Mouse (Mus musculus) layer of hippocampus, adult 9-10 months (tissue): ENCODE results near the gene Casz1.

Experiments
- DNase-seq: peaks from one replicate; pipeline ENCODE4 v3.0.0; 2022; ENCODE audit warnings: low spot score

Gene Casz1

DNA sequence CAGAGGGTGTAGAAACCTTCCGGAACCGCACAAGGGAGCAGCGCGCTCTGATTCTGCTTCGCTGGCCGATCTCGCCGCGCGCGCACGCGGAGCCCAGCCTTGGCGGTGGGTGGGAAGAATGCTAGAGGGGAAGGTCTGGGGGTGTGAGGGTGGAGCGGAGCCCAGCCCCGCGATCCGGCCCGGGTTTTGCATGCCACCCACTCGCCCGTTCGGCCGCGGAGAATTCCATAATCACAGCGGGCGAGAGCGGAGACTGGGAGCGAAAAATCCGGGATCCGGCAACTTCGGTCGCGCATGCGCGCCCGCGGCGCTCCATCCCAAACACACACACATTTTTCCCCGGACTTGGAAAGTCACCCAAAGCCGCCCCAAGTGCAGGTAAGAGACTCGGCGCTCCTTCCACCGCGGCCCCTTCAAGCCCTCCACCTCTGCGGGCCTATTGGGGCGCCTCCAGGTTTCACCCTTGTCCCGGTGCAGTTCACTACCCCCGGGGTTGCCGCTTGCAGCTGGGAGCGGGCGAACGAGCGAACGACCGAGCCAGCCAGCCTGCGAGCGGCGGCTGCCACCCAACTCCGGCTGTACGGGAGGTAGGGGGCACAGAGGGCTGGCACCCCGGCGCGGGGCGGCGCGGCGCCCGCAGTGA lies at the start of gene Casz1:
Gene Casz1, plus strand, starts transcription at position 293 of the 643 bp plus-strand sequence.
- DNase-seq: peak; percentile 40

DNA sequence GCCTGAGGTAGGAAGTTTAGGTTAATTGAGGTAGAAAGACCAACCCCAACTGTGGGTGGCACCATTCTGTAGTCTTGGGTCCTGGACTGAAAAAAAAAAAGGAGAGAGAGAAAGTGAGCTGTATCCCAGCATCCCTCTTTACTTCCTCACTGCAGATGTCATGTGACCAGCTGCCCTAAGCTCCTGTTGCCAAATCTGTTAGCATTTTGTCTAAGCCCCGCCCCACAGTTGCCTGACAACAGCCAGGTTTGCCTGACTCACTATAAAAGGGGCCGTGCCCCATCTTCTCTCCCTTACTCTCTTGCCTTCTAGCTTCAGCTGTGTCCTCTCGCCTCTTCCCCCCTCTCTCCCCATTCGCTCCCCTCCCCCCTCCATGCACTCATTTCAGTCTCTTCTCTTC lies 45.4 kb upstream of the Casz1 start:
- no peak for DNase-seq

GRCm38 (mm10) chr4:148760152-148760551 lies 44.1 kb upstream of the Casz1 start:
- DNase-seq: no peak

DNA sequence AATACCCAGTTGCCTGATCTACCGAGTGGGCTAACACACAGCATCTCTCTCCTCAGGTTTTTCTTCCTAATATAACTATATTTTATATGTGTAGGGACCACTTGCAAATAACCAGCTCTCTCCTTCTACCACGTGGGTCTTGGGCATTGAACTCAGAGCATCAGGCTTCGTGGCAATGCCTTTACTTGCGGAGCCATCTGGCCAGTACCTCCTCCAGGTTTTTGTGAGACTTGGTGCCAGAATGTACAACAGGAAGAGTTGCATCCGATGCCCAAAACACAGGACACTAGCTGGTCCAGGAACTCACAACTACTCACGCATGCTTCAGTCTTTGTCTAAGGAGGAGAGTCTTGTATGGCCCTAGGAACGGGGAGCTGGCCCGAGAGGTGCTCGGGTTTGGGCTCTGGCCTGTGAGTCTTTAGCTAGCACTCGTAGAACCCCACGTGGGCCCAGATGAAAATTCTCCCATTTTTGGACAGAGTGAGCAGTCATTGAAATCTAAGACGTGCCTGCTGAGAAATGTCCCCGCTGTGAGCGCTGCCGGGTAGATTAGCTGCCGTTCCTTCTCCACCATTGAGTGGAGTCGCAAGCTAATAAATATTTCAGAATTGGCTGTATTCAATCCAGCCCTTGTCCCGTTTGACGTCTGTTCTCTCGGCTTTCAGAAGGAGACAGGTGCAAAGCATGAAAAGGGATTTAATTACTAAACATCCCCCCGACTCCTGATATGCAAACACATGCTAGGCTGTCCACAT lies 38.0 kb upstream of the Casz1 start:
- no peak for DNase-seq

GRCm38 (mm10) chr4:148767655-148768305 lies 36.4 kb upstream of the Casz1 start:
- DNase-seq: no peak

- DNase-seq: no peak
These were observed 35.6 kb upstream of the Casz1 start for GRCm38 (mm10) chr4:148768649-148769048.

DNA sequence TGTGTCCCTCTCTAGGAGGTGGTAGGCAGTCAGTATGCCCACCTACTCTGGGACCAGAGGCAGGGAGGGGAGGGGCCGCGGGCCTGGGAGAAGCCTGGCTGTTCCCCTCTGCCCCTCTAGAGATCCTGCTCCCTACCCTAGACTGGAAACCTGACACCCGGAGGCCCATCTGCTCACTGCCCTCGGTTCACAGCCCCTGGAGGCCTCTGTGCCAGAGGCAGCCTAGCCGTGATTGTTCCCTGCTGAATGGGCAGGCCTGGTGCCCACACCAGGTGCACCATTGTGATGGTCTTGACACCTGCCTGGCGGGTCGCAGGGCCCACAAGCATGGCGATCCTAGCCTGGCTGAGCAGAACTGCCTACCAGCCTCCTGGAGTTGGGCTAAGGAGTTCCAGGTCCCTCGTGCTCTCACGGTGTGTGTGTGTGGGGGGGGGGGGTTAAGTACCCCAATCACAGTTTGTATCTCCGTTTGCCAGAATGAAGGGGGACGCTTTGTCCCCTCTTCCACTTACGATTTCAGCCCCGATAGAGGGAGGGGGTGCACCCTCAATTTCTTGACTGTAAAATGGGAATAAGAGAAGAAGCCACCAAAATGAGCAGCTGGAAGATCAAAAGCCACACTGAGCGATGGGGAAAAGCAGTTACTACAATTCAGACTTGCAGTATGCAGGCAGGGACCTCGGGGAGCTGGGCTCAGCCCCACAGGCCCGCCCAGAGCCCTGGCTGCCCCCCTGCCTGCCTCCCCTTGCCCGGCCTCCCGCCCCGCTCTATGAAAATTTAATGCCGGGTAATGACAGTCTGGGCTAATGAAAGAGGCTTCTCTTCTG lies 33.4 kb upstream of the Casz1 start:
- no peak for DNase-seq

GRCm38 (mm10) chr4:148771409-148771929 lies 32.8 kb upstream of the Casz1 start:
- DNase-seq: no peak

DNA sequence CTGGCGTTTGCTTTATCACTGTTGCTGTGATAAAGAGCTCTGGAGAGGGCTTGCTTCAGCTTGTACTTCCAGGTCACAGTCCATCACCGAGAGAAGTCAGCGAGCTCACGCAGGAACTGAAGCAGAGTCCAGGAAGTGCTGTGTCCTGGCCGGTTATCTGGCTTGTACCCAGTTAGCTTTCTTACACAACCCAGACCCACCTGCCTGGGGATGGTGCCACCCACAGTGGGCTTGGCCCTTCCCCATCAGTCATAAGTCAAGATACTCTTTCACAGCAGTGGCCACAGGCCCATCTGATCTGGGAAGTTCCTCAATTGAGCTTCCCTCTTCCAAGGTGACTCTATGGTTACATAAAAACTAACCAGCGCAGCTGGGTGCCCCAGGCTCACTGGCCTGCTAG lies 31.6 kb upstream of the Casz1 start:
- no peak for DNase-seq

- DNase-seq: no peak
These were observed 30.2 kb upstream of the Casz1 start for GRCm38 (mm10) chr4:148774036-148774435.

DNA sequence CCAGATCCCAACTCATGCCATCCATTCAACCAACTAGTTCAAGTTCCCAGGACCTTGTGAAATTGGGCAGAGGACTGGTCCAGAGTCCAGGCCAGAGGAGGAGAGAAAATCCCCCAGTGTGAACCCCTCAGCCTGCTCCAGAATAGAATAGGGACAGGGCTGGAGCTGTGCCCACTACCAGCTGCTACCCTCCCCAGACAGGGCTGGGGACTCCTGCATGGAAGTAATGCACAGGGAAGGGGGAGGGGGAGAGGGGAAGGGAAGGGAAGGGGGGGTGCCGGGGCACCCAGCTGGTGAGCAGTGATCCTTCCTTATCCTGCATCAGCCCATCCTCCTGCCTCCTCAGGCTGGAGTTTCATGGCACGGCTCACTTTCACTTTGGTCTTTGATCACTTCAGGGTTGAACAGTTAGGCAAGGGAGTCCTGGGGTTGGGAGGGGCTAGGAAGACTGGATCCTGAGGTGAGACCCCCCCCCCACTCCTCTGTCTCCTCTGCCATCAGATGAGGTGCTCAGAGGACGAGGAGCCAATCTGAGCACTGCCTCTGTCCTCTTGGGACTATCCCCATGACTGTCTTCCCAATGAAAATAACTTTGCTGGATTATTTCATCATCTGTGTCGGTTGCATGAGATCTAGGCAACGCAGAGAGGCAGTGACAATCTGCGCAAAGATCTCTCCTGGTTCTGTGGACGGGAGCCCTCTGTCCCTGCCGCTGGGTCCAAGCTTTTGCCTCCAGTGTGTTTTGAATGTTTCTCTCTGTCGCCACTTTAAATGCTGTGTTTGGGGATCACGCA lies 28.6 kb upstream of the Casz1 start:
- no peak for DNase-seq

- no peak for DNase-seq
These were observed 24.1 kb upstream of the Casz1 start for GRCm38 (mm10) chr4:148780097-148780621.

- no peak for DNase-seq
These were observed 22.7 kb upstream of the Casz1 start for GRCm38 (mm10) chr4:148781516-148781915.

- no peak for DNase-seq
These were observed 21.3 kb upstream of the Casz1 start for GRCm38 (mm10) chr4:148782880-148783279.

DNA sequence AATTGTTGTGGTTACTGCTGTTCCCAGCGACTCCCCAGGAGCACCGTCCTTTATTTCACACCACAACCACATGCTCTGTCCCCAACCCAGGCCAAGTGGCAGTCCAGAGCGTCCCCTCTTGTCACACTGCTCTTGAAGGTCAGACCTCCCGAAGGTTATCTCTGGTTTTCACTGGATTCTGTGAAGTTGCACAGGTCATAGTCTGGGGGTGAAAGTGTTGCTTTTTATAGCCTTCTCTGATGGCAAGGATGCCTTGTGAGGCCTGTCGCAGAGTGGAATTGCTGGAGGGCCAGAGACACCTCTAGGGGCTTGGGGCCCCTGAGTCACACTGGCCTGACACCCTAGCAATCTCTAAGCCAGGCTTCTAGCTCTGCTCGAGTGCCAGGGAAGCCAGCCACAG lies 20.5 kb upstream of the Casz1 start:
- DNase-seq: no peak

DNA sequence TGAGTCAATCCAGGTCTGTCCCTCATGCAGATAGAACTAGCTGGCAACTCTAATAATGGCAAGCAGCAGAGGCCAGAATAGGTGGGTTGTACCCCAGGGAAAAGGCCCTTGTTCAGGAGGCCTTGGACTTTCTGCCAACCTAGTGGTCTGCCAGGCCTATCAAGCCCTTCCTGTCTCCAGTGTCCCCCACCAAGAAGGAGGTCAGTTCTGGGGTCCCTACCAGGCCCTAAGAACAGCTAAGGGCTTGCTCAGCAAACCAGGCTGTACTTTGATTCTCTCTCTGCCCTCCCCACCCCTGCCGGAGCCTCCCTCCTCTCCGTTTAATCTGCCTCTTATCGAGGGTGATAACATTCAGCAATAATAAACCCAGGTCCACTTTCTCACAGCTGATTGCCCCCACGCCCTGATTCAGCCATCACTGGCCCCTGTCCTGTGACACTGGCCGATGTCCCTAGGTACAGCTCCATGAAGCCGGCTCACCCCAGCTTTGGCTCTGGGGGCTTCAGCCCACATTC lies 19.1 kb upstream of the Casz1 start:
- no peak for DNase-seq

DNA sequence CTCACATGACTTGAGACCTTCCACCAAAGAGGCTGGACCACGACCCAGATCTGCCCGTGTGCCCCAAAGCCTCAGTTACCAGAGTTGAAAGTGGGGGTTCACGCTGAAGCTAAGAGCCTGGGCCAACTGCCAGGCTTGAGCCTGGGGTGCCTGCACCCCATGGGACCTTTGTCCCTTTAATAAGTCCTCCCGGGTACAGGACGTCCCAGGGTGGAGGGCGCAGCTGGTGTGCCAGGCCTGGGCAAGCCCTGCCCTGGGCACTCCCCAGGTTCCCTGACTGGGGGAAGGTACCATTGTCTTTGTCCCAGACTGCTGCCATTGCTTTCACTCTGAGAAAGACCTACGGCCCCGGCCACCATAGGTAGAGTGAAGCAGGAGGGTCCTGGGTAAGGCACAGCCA lies 18.2 kb upstream of the Casz1 start:
- no peak for DNase-seq

GRCm38 (mm10) chr4:148790940-148791339 lies 13.3 kb upstream of the Casz1 start:
- DNase-seq: no peak

DNA sequence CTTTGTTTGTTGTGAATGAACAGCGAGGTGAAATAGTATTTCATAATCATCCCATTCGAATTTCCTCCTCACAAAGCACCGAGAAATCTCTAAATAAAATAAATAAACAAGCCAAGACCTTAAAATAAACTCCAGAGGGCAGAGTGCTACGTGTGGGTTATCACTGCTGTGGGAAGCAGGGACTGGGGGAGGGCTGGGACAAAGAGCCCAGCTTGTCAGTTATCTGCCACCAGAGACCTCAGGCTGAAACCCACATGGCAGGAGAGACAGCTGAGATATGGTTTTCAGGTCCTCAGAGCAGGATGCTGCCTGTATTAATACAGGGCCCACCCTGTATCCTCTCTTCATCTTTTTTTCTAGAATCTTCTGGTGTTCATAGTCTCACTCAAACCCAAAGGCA lies 9.2 kb upstream of the Casz1 start:
- DNase-seq: no peak

GRCm38 (mm10) chr4:148797475-148798324 lies 6.5 kb upstream of the Casz1 start:
- no peak for DNase-seq
